Mouse (Mus musculus) megakaryocyte, adult 5-6 weeks (primary cell): Measurements from ENCODE around the gene Avil. TPM values are rescaled to one million over a fixed set of nuclear protein-coding genes. Genes with fewer than 3 reads are reported as not detected.

Experiments used
- ATAC-seq: 2 replicates; pipeline ENCODE4 v1.8.0; 2016; ENCODE audit warnings: mild to moderate bottlenecking, inconsistent platforms; ENCODE audit not compliant: poor library complexity, severe bottlenecking
- total RNA-seq, 2 experiments: library from RNA; stranded (forward) in 1 of 2; stranded (reverse) in 1 of 2; fragments of 153-499, 151-499 nt in 1 of 2; fragments of 221-1000, 200-1000 nt in 1 of 2; gene quantifications; 2 replicates each; pipeline versions ENCODE4 v1.2.3 to v1.2.4; 2015 to 2017

Avil gene
- total RNA-seq, 2 experiments from 2014 or later = 0.04 TPM; not detected in 1

GRCm38 (mm10) chr10:126980933-126981530 is 19.5 kb upstream of the Avil start:
- ATAC-seq = no peak

- no peak for ATAC-seq
Measured at GRCm38 (mm10) chr10:126981746-126982145, 18.8 kb upstream of the Avil start.

DNA sequence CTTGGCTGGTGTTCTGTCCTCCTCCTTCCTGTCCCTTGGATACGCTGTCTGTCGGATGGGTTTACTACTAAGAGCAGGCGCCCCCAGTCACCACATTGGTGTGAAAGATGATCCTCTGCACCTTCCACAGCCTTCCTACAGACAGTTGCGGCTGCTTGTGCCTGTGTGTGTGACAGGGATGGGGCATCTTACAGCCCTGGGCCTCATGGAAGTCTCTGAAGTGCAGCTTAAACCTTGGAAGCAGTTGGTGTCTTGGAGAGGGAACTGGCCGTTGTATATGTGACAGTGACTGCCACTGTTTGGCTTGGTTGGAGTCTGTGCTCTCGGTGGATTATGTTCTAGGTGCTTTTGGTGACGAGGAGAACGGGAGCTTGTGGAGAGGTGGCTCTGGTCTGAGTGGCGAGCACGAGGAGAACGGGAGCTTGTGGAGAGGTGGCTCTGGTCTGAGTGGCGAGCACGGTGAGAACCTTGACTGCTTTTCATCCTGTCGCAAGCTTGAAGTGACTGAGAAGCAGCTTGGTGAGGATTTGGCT is 17.2 kb upstream of the Avil start:
- ATAC-seq = no peak

DNA sequence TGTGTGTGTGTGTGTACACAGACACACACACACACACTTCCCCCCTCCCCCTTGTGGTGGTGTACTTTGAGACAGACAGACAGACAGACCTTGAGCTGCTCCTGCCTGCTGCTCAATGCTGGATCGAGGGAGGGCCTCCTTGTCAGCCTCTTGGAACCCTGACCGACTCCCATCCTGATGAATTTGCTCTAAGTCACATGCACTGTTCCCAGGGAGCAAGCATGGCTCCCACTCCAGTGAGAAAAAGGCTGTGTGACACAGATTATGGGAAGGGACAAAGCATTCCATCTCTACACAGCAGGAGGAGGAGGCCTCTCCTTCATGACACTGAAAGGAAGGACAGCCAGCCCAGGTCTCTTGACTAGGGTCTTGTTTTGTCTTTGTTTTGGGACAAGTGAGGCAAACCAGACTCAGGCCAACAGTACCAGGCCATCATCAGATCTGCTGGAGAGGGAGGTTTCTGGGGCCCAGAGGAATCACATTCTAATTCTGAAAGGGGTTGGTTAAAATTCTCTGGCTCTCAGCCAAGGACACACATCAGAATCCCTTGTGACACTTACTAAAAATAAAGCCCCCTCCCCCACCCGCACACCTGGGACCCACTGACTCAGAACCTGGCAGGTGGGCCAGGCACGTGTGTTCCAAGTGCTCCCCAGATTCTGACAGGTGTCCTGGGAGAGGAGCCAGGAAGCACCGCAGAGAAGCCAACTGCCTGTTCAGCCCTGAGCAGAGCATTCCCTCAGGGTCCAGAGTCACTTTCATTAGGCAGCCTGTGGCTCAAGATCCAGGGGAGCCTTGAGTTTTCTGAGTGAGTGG is 16.1 kb upstream of the Avil start:
- ATAC-seq = no peak

DNA sequence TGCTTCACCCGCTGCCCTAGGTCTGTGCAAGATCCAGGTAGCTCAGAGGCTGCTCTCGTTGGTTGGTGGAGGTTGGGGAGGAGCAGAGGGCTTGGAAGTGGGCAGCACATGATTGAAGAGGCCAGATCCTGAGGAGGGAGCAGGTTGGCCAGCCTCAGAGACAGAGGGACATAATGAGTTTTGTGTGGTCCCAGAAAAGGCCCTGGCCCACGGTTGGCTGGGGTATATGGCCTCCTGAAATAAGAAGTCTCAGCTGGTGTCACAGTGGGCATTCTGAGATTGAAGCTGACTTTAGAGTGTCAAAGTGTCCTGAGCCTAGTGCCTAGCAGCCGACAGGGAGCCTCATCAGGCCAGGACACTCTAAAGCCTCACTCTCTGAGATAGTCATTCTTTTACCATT is 15.4 kb upstream of the Avil start:
- ATAC-seq = no peak

- no peak for ATAC-seq
Measured at GRCm38 (mm10) chr10:126985579-126985978, 14.9 kb upstream of the Avil start.

- ATAC-seq = peak; percentile 52
Measured at GRCm38 (mm10) chr10:126986541-126986961, 14.0 kb upstream of the Avil start.

- ATAC-seq = peak; percentile 25; the same call in 1 of the 2 replicates
Measured at GRCm38 (mm10) chr10:126987183-126988118, 13.1 kb upstream of the Avil start.

- ATAC-seq = no peak
Measured at GRCm38 (mm10) chr10:126988513-126989165, 11.9 kb upstream of the Avil start.

DNA sequence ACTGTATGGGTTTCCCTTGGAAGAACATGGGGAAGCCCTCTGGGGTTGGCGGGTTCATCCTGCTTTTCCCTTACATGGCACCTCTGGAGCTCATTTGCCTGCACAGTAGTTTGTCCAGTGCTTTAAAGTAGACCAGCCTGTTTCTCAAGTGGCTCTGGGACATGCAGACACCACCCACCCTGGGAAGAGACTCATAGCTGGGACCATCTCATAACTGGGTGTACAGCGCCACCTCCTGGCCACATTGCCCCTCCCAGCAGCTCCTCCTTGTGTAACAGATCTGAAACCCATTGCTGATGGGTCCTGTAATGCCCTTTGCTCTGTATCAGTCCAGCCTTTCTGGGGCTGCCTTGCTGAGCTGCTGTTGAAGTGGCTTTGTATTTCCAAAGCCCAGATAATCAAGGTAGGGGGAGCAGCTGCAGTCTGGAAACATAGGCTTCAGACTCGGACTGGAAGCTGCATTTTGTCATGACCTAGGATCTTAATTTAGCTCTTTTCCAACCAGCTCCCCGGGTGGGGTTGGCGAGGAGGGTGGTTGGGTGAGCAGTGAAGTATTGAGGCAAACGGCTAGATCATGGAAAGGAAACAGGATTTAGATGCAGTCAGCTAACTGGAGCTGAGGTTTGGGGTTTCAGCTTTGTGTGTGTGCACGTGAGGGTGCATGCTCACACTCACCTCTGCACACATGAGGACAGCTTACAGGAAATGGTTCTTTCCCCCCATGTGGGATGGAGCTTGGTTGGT is 10.0 kb upstream of the Avil start:
- ATAC-seq = peak; percentile 82

GRCm38 (mm10) chr10:126991676-126992075 is 8.8 kb upstream of the Avil start:
- no peak for ATAC-seq

DNA sequence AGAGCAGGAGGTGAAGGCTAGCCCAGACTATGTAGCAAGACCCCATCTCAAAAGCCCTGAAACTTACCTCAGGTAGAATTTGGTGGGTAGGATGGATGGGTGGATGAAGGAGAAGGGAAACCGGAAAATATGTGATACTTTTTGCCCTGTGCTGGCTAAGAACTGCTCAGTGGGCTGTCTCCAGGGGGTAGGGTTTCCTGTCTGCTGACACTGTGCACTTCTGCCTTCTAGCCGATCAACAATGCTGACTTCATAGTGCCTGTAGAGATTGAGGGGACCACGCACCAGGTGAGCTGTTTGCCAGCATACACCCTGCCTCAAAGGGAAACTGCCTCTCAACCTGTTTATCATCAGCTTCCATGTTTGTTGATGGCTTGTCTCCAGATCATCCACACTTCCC is 6.9 kb upstream of the Avil start:
- ATAC-seq = no peak

DNA sequence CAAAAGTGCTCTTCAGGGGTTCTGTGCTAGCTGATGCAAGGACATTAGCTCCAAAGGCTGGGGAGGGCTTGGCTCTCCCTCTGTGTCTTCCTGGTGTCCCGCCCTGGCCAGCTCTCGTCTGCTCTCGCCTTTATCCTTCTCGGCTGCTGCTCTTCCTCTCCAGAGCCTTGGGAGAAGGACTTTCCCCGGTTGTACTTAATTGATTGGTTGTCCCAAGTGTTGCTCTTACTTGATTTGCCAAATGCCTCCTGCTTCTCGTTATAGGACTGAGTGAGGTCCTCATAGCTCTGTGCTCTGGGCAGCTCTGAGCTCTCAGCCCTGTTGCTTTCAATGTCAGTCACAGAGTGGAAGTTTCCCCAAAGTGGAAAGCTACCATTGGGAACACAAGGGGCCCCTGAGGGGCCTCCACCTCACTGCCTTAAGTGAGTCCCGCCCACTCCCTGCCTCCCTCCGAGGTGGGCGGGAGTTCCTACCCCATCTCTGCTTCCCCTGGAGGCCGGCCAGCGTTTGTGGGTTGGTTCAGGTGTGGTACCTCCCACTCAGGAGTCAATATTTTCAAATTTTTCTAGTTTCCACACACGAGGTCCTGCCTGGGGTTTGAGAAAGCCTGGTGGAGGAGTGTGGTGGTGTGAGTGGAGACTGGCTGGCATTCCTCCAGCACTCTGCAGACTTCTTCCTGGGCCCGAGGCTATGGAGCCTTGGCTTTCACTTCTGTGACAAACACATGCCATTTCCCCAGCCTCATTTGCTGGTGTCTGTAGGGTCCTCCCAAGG is 3.0 kb upstream of the Avil start:
- ATAC-seq = no peak

GRCm38 (mm10) chr10:127001297-127001696 is 788 bp downstream of the Avil start:
- ATAC-seq = no peak

DNA sequence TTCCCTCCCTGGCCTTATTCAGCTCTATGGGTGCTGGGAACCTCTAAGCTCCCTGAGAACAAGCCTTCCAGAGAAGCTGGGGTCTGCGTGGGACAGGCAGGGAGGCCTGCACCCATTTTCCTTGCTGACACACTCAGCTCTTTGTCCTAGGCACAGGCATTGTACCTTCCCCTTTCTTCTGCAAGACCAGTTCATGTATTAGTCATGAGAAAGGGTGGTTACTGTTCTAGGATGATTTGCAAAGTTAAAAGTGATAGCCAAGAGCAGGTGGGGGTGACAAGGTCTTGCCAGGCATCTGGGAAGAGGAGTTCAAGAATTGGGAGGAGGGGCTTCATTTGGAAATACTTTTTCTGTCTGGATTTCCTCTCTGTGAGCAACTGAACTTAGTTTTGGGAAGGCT is 1.5 kb downstream of the Avil start:
- no peak for ATAC-seq

- peak; percentile 55 for ATAC-seq
Measured at GRCm38 (mm10) chr10:127002765-127003164, 2.3 kb downstream of the Avil start.

- ATAC-seq = no peak
Measured at GRCm38 (mm10) chr10:127003334-127003733, 2.8 kb downstream of the Avil start.

GRCm38 (mm10) chr10:127003806-127004205 is 3.3 kb downstream of the Avil start:
- ATAC-seq = no peak

DNA sequence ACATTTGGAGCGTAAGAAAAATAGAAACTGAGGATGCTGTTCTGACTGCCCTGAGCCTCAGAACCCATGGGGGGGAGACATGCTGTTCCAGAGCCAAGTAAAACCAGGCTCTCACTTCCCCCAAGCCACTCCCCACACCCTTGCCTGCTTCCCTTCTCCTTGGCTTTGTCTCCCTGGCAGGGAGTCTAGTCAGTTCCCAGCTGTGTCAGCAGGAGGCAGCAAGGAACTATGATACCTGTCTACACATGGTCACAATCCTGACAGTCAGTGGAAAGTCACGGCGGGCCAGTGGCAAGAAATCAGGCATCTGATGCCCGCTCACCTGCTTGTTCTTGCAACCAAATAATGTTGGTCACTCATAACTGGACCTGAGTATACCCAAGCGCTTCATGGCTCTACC is 16.0 kb downstream of the Avil start:
- peak; percentile 63 for ATAC-seq
